Mouse (Mus musculus): Measurements from ENCODE around the gene Peak1. TPM values are rescaled to one million over a fixed set of nuclear protein-coding genes. Genes with fewer than 3 reads are reported as not detected.

Gene Peak1
- polyA plus RNA-seq (2015; fragmentation: Nextera tagmentation; extraction: Ambion mirVana) = 8.6 and 9.5 TPM in 2 replicates

DNA sequence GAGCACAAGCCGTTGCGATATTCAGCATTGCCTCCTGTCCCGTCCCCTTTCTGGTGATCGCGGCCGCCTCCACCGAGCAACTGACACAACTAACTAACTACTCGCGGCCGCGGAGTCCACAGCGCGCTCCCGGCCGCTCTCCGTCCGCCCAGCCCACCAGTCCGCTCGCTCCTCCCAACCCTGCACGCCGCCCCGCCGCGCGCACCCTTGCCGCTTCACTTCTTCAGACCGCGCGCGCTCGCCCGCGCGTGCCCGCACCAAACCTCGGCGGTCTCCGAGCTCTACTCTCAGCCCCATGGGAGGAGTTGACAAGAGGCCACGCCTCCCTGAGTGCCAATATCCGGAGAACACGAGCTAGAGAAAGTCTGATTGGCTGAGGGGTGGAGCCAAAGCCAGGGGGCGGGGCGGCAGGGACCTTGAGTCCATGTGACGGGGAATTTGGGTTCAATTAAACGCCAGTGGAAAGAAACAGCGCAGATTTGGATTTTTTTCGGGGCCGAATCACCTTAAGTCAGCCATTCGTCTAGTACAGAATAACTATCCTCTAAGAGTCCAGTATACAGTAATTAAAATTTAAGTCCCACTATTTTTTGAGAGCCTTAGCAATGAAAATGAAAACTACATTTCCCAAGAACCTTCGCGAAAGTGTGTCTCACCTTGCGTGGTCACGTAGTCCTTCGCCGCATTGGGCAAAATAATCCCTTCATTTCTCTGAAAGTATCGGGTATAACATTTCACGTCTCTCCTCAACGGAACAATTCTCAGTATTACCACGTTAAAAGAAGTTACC, at the start of gene Peak1, which contains the start of gene Hmg20a:
TSS of gene Peak1 (minus strand) at position 120 of the 790 bp plus-strand sequence.
TSS of gene Hmg20a (plus strand) at position 662 of the 790 bp plus-strand sequence.

GRCm38 (mm10) chr9:56165377-56165776, 252.5 kb downstream of the Peak1 start, which contains the start of gene Tspan3:
Gene Tspan3, minus strand, starts transcription at chr9:56165477.

Small RNA genes within 50 kb of the gene (microRNA-seq; reads per million reads assigned to microRNA genes)
- gene Gm24270 = not detected

Other genes starting within 250 kb of the Peak1 start
- gene Hmg20a, start 542 bp upstream of the Peak1 start, polyA plus RNA-seq (2015; fragmentation: Nextera tagmentation; extraction: Ambion mirVana) = 21.3 and 21.5 TPM in 2 replicates